Comparison of ENCODE assay signal across 8 mouse cellular contexts in genomic region chr2:86464442-86465109, GRCm38 (mm10). TPM values are rescaled to one million over a fixed set of nuclear protein-coding genes. Genes with fewer than 3 reads are reported as not detected.
DNase-seq lines count a peak whose midpoint lies in the region; ATAC-seq and TF ChIP-seq lines count a peak whose summit lies in the region.

No protein-coding gene starts in this region.

- H3K9ac ChIP-seq in ES-Bruce4 (ENCODE audit: low read depth, poor library complexity, severe bottlenecking): no peak overlapping the region
- H3K9ac ChIP-seq in forebrain, embryonic 12.5 days: no peak overlapping the region
- no peak overlapping the region for H3K9ac ChIP-seq in hindbrain, embryonic 12.5 days

- TF ChIP-seq EP300 in ES-Bruce4 (IDR thresholded peaks at IDR 0.05; ENCODE audit: insufficient read depth, low read depth, low read length): no peak

- WGBS in forebrain, embryonic 12.5 days: 41% methylated on average over 10 of the region's 10 CpGs
- 36% methylated on average over 10 of the region's 10 CpGs for WGBS in hindbrain, embryonic 12.5 days

- H3K4me1 ChIP-seq in ES-Bruce4 (ENCODE audit: control insufficient read depth, insufficient read depth, low read length): no peaks in the 10 kb centered on the region
- no peaks in the 10 kb centered on the region for H3K4me1 ChIP-seq in forebrain, embryonic 12.5 days
- H3K4me1 ChIP-seq in hindbrain, embryonic 12.5 days: no peaks in the 10 kb centered on the region

- no peak for TF ChIP-seq POLR2A in ES-Bruce4 (IDR thresholded peaks at IDR 0.05; ENCODE audit: insufficient read depth, low read length)

- no peaks in the 10 kb centered on the region for H3K9me3 ChIP-seq in ES-Bruce4 (replicated peaks; ENCODE audit: control insufficient read depth, insufficient read depth, low read length, poor library complexity, severe bottlenecking)
- no peaks in the 10 kb centered on the region for H3K9me3 ChIP-seq in forebrain, embryonic 12.5 days
- H3K9me3 ChIP-seq in hindbrain, embryonic 12.5 days (replicated peaks): no peaks in the 10 kb centered on the region

- H3K4me3 ChIP-seq in ES-Bruce4 (ENCODE audit: low read depth, low read length): no peak overlapping the region
- H3K4me3 ChIP-seq in forebrain, embryonic 12.5 days (replicated peaks): no peak overlapping the region
- H3K4me3 ChIP-seq in hindbrain, embryonic 12.5 days: no peak overlapping the region

- TF ChIP-seq CTCF in ES-Bruce4 (IDR thresholded peaks at IDR 0.05; ENCODE audit: low read depth, low read length): peak; percentile 64

- H3K36me3 ChIP-seq in ES-Bruce4 (ENCODE audit: control insufficient read depth, insufficient read depth, low read length, poor library complexity, severe bottlenecking): no peaks in the 10 kb centered on the region
- no peaks in the 10 kb centered on the region for H3K36me3 ChIP-seq in forebrain, embryonic 12.5 days (replicated peaks)
- H3K36me3 ChIP-seq in hindbrain, embryonic 12.5 days: no peaks in the 10 kb centered on the region

- no peaks in the 10 kb centered on the region for H3K27me3 ChIP-seq in ES-Bruce4 (ENCODE audit: control insufficient read depth, insufficient read depth, low read length, poor library complexity, severe bottlenecking)
- H3K27me3 ChIP-seq in forebrain, embryonic 12.5 days: no peaks in the 10 kb centered on the region
- no peaks in the 10 kb centered on the region for H3K27me3 ChIP-seq in hindbrain, embryonic 12.5 days

- peak; percentile 35 to 47 for DNase-seq in adrenal gland, postnatal 36 days
- peak; percentile 36 to 44 for DNase-seq in layer of hippocampus, postnatal 14 days (ENCODE audit: low spot score in 2 of 2)
- DNase-seq in lung, postnatal 25 days (ENCODE audit: low spot score): peak; percentile 3
- DNase-seq in right cerebral cortex, postnatal 10 days (ENCODE audit: low spot score in 2 of 2): peak; percentile 38 to 55
- DNase-seq in natural killer cell, adult 2 months (ENCODE audit: low spot score in 2 of 2): no peak

- ATAC-seq in forebrain, embryonic 12.5 days (ENCODE audit: low FRiP score): peak; percentile 83
- peak; percentile 74 for ATAC-seq in hindbrain, embryonic 12.5 days (ENCODE audit: low FRiP score)

- H3K4me2 ChIP-seq in forebrain, embryonic 12.5 days: no peak overlapping the region
- no peak overlapping the region for H3K4me2 ChIP-seq in hindbrain, embryonic 12.5 days (replicated peaks)

- H3K27ac ChIP-seq in ES-Bruce4 (ENCODE audit: insufficient read depth, low read length): no peak overlapping the region
- no peak overlapping the region for H3K27ac ChIP-seq in forebrain, embryonic 12.5 days
- no peak overlapping the region for H3K27ac ChIP-seq in hindbrain, embryonic 12.5 days

RNA-seq across cellular contexts. Expression of gene Olfr1066, which starts 8.5 kb away (rescaled TPM):
- not detected in 2 replicates for polyA plus RNA-seq in ES-Bruce4 (2011; ENCODE audit: insufficient read depth, insufficient read length, low read depth, missing spikeins)
- not detected for total RNA-seq in adrenal gland, postnatal 36 days (2021)
- polyA plus RNA-seq in forebrain, embryonic 12.5 days (2016; fragmentation: Nextera tagmentation; extraction: Ambion mirVana): not detected in 2 replicates
- polyA plus RNA-seq in hindbrain, embryonic 12.5 days (2016; fragmentation: Nextera tagmentation; extraction: Ambion mirVana): not detected in 2 replicates
- total RNA-seq in layer of hippocampus, postnatal 14 days (2021): not detected

RNA-seq across cellular contexts. Expression of gene Olfr1065, which starts 14.2 kb away (rescaled TPM):
- not detected in 2 replicates for polyA plus RNA-seq in ES-Bruce4 (2011; ENCODE audit: insufficient read depth, insufficient read length, low read depth, missing spikeins)
- not detected for total RNA-seq in adrenal gland, postnatal 36 days (2021)
- polyA plus RNA-seq in forebrain, embryonic 12.5 days (2016; fragmentation: Nextera tagmentation; extraction: Ambion mirVana): not detected in 2 replicates
- polyA plus RNA-seq in hindbrain, embryonic 12.5 days (2016; fragmentation: Nextera tagmentation; extraction: Ambion mirVana): not detected in 2 replicates
- total RNA-seq in layer of hippocampus, postnatal 14 days (2021): not detected

RNA-seq across cellular contexts. Expression of gene Olfr228, which starts 22.6 kb away (rescaled TPM):
- polyA plus RNA-seq in ES-Bruce4 (2011; ENCODE audit: insufficient read depth, insufficient read length, low read depth, missing spikeins): not detected in 2 replicates
- total RNA-seq in adrenal gland, postnatal 36 days (2021): not detected
- polyA plus RNA-seq in forebrain, embryonic 12.5 days (2016; fragmentation: Nextera tagmentation; extraction: Ambion mirVana): not detected in 2 replicates
- not detected in 2 replicates for polyA plus RNA-seq in hindbrain, embryonic 12.5 days (2016; fragmentation: Nextera tagmentation; extraction: Ambion mirVana)
- total RNA-seq in layer of hippocampus, postnatal 14 days (2021): not detected

RNA-seq across cellular contexts. Expression of gene Olfr1062, which starts 38.0 kb away (rescaled TPM):
- not detected in 2 replicates for polyA plus RNA-seq in ES-Bruce4 (2011; ENCODE audit: insufficient read depth, insufficient read length, low read depth, missing spikeins)
- total RNA-seq in adrenal gland, postnatal 36 days (2021): not detected
- not detected in 2 replicates for polyA plus RNA-seq in forebrain, embryonic 12.5 days (2016; fragmentation: Nextera tagmentation; extraction: Ambion mirVana)
- not detected in 2 replicates for polyA plus RNA-seq in hindbrain, embryonic 12.5 days (2016; fragmentation: Nextera tagmentation; extraction: Ambion mirVana)
- total RNA-seq in layer of hippocampus, postnatal 14 days (2021): not detected

RNA-seq across cellular contexts. Expression of gene Olfr1076, which starts 43.7 kb away (rescaled TPM):
- not detected in 2 replicates for polyA plus RNA-seq in ES-Bruce4 (2011; ENCODE audit: insufficient read depth, insufficient read length, low read depth, missing spikeins)
- not detected for total RNA-seq in adrenal gland, postnatal 36 days (2021)
- polyA plus RNA-seq in forebrain, embryonic 12.5 days (2016; fragmentation: Nextera tagmentation; extraction: Ambion mirVana): not detected in 2 replicates
- polyA plus RNA-seq in hindbrain, embryonic 12.5 days (2016; fragmentation: Nextera tagmentation; extraction: Ambion mirVana): not detected in 2 replicates
- total RNA-seq in layer of hippocampus, postnatal 14 days (2021): not detected

Comparison
In these comparisons a context has a peak if more than half of its experiments do, and no peak if none do; other contexts are left out.
1. DNase-seq: peak in adrenal gland, postnatal 36 days (2 of 2), layer of hippocampus, postnatal 14 days (2 of 2), lung, postnatal 25 days (single experiment) and right cerebral cortex, postnatal 10 days (2 of 2); none in natural killer cell, adult 2 months (0 of 2).